Mouse (Mus musculus): ENCODE measurements at regions not wholly inside any gene's neighbourhood (a gene's known extent, or its start where the extent isn't known, plus 50 kb on each side); places are given as distances from the start of the nearest gene placed in this dataset.
A peak's percentile ranks its signal among the peaks of the same experiment; 100 is the strongest.

- no peak for TF ChIP-seq POLR2A (IDR thresholded peaks at IDR 0.05; ENCODE audit: borderline replicate concordance, extremely low read depth, insufficient read depth, insufficient read length, poor library complexity, severe bottlenecking)
- TF ChIP-seq CTCF (IDR thresholded peaks at IDR 0.05; ENCODE audit: borderline replicate concordance, extremely low read depth, insufficient read depth, insufficient read length), result peak; percentile 20; the same call in 1 of the 2 replicates
- DNase-seq (ENCODE audit: low read depth), result peak; percentile 55
These were observed 310.4 kb upstream of the Stxbp6 start for GRCm38 (mm10) chr12:45384864-45385263.

All from brain, embryonic 14.5 days (tissue).